Mouse (Mus musculus): ENCODE results near the gene Cactin. TPM values are rescaled to one million over a fixed set of nuclear protein-coding genes. Genes with fewer than 3 reads are reported as not detected.

The Cactin gene
- polyA plus RNA-seq, 1 experiment from 2014 or later, result 12.4 TPM

DNA sequence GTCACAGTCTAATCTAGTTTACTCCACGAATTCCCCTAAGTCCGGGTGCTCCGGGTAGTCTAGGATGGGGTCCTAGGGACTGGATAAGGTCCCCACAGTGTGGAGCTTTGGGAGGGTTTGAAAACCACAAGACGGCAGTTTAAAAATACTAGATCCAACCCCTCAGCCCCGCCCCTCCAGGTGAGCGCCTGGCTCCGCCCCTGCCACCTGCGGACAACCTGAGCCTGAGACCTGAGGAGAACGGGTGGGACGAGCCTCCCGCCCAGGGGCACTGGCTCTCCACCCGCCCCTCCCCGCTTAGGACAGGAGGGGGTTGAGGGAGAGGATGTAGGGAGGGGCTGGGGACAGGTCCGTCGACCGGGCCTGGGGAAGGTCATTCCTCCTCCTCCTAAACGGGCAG is 36.2 kb upstream of the Cactin start:
- Histone ChIP-seq H3K9ac (replicated peaks) (no peak overlapping the region), H3K36me3 (replicated peaks; ENCODE audit: insufficient read depth, low read length) (no peaks in the 10 kb centered on the region), H3K4me2 (ENCODE audit: low read depth, low read length) (peak overlapping the region; percentile 11; the same call in 1 of the 2 replicates), H3K4me1 (ENCODE audit: insufficient read depth) (peaks cover 13% of the 10 kb centered on the region), H3K27ac (ENCODE audit: low read depth) (no peak overlapping the region), H3K27me3 (ENCODE audit: insufficient read depth, low read length) (peaks cover 17% of the 10 kb centered on the region), H3K9me3 (ENCODE audit: low read length) (no peaks in the 10 kb centered on the region), H3K4me3 (ENCODE audit: low read depth, low read length) (peak overlapping the region; percentile 41; the same call in 1 of the 2 replicates)
- ATAC-seq, result no peak
- no peak for TF ChIP-seq CTCF (IDR thresholded peaks at IDR 0.05; ENCODE audit: low read depth)
- TF ChIP-seq EP300 (IDR thresholded peaks at IDR 0.05; ENCODE audit: low read depth), result no peak
- DNase-seq, result no peak
- WGBS (ENCODE audit: insufficient replicate concordance), result 21% methylated on average over 17 of the region's 17 CpGs

DNA sequence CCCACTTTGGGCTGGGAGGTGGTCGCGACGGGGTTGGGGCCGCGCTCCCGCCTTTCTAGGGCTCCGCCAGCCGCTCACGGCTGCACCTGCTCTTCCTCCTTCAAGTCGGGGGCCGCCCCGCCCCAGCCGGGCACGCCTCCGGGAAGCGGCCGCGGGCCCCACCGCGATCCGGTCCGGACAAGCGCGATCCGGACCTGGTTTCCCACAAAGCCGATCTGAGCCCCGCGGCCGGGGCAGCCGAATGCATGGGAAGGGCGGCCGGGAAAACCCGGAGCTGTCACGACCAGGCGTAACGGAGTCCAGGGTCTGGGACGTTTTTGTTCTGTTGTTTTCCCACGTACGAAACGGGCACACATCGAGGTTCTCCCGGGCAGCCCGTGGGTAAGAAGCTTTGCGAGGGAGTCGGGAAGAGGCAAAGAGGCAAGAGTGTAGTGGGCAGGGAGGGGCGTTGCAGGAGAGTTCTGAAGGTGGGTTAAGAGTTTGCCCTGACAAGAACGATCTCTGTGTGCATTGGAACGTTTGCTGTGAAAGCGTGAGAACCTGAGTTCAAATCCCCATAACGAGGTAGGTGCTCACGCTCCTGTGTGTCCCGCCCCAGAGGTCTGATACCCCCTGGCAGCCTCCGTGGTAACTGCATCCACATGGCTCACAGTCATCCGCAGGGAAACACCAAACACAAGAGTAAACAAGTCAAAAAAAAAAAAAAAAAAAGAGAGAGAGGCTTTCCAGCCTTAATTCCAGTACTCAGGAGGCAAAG is 35.0 kb upstream of the Cactin start:
- no peak for TF ChIP-seq CTCF (IDR thresholded peaks at IDR 0.05; ENCODE audit: low read depth)
- Histone ChIP-seq H3K4me2 (ENCODE audit: low read depth, low read length) (peak overlapping the region; percentile 79), H3K27ac (ENCODE audit: low read depth) (no peak overlapping the region)

DNA sequence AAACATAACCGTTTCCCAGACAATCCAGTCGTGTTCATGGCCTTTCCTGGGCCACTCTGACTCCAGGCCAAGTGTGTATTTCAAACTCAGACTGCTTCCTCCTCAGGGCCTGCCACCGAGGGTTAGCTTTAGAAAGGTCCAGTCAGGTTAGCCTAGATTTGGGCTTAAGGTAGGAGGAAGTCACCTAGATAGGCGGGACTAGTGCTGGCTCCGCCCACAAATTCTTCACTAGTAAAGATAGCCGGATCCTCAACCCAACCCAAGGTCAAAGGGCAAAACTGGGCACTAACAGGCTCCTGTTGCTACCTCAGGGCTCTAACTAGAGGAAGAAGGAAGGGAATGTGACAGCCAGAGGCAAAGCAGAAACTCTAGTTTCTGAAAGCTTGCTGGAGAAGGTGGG is 34.3 kb upstream of the Cactin start:
- Histone ChIP-seq H3K9ac (replicated peaks) (no peak overlapping the region), H3K27ac (ENCODE audit: low read depth) (no peak overlapping the region), H3K4me2 (ENCODE audit: low read depth, low read length) (peak overlapping the region; percentile 79), H3K27me3 (ENCODE audit: insufficient read depth, low read length) (peaks cover 17% of the 10 kb centered on the region), H3K9me3 (ENCODE audit: low read length) (no peaks in the 10 kb centered on the region), H3K4me1 (ENCODE audit: insufficient read depth) (peaks cover 25% of the 10 kb centered on the region), H3K4me3 (ENCODE audit: low read depth, low read length) (no peak overlapping the region), H3K36me3 (replicated peaks; ENCODE audit: insufficient read depth, low read length) (no peaks in the 10 kb centered on the region)
- 33% methylated on average over 6 of the region's 6 CpGs for WGBS (ENCODE audit: insufficient replicate concordance)
- DNase-seq (peak; percentile 55), ATAC-seq (no peak)
- TF ChIP-seq CTCF (IDR thresholded peaks at IDR 0.05; ENCODE audit: low read depth), result no peak
- no peak for TF ChIP-seq EP300 (IDR thresholded peaks at IDR 0.05; ENCODE audit: low read depth)

More for the DNA sequence above, 35.0 kb upstream of the Cactin start:
- DNase-seq (peak; percentile 92), ATAC-seq (peak; percentile 81)
- H3K36me3 ChIP-seq (replicated peaks; ENCODE audit: insufficient read depth, low read length), result no peaks in the 10 kb centered on the region
- H3K9me3 ChIP-seq (ENCODE audit: low read length), result no peaks in the 10 kb centered on the region
- H3K27me3 ChIP-seq (ENCODE audit: insufficient read depth, low read length), result peaks cover 17% of the 10 kb centered on the region
- 2% methylated on average over 45 of the region's 54 CpGs for WGBS (ENCODE audit: insufficient replicate concordance)
- peak overlapping the region; percentile 63 for H3K9ac ChIP-seq (replicated peaks)
- peaks cover 19% of the 10 kb centered on the region for H3K4me1 ChIP-seq (ENCODE audit: insufficient read depth)
- peak overlapping the region; percentile 41 for H3K4me3 ChIP-seq (ENCODE audit: low read depth, low read length)

DNA sequence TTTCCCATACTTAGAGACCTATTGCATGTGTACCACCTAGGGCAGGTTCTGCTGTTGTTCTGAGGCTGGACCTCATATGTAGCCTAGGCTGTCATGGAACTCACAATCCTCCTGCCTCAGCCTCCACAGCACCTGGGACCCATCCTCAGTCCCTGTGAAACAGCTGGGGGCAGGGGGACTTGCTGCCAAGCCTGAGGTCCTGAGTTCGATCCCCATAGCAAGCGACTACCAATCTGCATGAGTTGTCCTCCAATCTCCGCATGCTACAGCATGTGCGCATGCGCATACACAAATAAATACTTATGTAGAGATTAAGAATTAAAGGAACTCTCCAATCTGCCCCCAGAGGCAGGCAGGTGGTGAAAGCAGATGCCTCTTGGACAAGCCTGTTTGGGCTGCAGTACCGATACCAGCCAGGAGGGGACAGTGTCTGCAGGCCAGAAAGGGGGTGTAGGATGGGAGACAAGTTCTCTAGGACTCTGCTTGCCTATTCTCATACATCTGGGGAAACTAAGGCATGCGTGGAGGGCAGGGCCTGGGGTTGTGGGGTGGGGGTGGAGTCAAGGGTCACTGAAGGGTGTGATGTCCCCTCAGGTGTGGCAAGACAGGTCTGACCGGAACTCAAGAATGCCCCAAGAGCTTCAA is 33.3 kb upstream of the Cactin start:
- Histone ChIP-seq H3K4me3 (ENCODE audit: low read depth, low read length) (no peak overlapping the region), H3K4me2 (ENCODE audit: low read depth, low read length) (no peak overlapping the region), H3K27ac (ENCODE audit: low read depth) (no peak overlapping the region), H3K9ac (replicated peaks) (no peak overlapping the region), H3K36me3 (replicated peaks; ENCODE audit: insufficient read depth, low read length) (no peaks in the 10 kb centered on the region), H3K9me3 (ENCODE audit: low read length) (no peaks in the 10 kb centered on the region), H3K27me3 (ENCODE audit: insufficient read depth, low read length) (peaks cover 17% of the 10 kb centered on the region), H3K4me1 (ENCODE audit: insufficient read depth) (peaks cover 29% of the 10 kb centered on the region)
- TF ChIP-seq CTCF (IDR thresholded peaks at IDR 0.05; ENCODE audit: low read depth) (peak; percentile 97), EP300 (IDR thresholded peaks at IDR 0.05; ENCODE audit: low read depth) (no peak)
- DNase-seq (peak; percentile 85), ATAC-seq (no peak)
- WGBS (ENCODE audit: insufficient replicate concordance), result 66% methylated on average over 8 of the region's 8 CpGs

DNA sequence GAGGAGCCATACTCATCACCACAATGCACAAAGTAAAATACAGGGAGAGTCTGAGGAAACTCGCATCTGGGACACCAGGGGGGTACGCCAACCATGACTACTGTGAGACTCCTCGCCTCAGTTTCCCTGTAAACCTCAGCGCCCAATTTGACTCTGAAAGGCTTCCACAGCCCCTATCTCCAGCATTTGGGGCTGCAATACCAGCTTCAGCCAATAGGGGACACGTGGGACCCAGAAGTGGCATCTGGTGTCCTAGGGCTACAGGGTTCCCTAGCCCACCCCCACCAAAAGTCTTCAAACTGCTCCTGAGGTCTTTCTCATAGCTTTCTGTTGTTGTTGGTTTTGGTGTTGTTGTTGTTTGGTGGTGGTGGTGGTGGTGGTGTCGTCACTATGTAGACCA is 32.3 kb upstream of the Cactin start:
- Histone ChIP-seq H3K9ac (replicated peaks) (no peak overlapping the region), H3K9me3 (ENCODE audit: low read length) (no peaks in the 10 kb centered on the region), H3K36me3 (replicated peaks; ENCODE audit: insufficient read depth, low read length) (no peaks in the 10 kb centered on the region), H3K4me1 (ENCODE audit: insufficient read depth) (peaks cover 32% of the 10 kb centered on the region), H3K4me2 (ENCODE audit: low read depth, low read length) (no peak overlapping the region), H3K27ac (ENCODE audit: low read depth) (no peak overlapping the region), H3K27me3 (ENCODE audit: insufficient read depth, low read length) (peaks cover 13% of the 10 kb centered on the region), H3K4me3 (ENCODE audit: low read depth, low read length) (no peak overlapping the region)
- DNase-seq (peak; percentile 60), ATAC-seq (no peak)
- TF ChIP-seq EP300 (IDR thresholded peaks at IDR 0.05; ENCODE audit: low read depth) (no peak), CTCF (IDR thresholded peaks at IDR 0.05; ENCODE audit: low read depth) (peak; percentile 71)
- 37% methylated on average over 6 of the region's 6 CpGs for WGBS (ENCODE audit: insufficient replicate concordance)

DNA sequence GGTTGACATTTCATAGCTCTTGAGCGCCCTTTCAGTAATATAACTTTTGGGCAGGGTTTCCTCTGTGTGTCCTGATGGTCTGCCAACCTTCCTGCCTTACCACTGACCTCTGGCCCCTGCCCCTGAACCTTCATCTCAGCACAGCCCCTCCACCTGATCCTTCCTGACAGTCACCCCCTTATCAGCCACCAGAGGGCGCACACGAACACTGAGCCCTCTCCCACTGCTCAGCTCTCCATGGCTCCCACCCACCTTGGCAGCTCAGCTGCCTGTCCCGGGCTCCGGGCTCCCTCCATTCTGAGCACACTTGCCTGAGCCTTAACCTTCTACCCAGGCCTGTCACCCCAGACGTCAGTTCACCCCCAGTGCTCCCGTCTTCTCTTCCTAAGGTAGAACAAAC is 31.6 kb upstream of the Cactin start:
- Histone ChIP-seq H3K4me1 (ENCODE audit: insufficient read depth) (peaks cover 39% of the 10 kb centered on the region), H3K4me2 (ENCODE audit: low read depth, low read length) (peak overlapping the region; percentile 42; the same call in 1 of the 2 replicates), H3K4me3 (ENCODE audit: low read depth, low read length) (no peak overlapping the region), H3K9me3 (ENCODE audit: low read length) (no peaks in the 10 kb centered on the region), H3K36me3 (replicated peaks; ENCODE audit: insufficient read depth, low read length) (no peaks in the 10 kb centered on the region), H3K9ac (replicated peaks) (no peak overlapping the region), H3K27ac (ENCODE audit: low read depth) (no peak overlapping the region), H3K27me3 (ENCODE audit: insufficient read depth, low read length) (peaks cover 7% of the 10 kb centered on the region)
- peak; percentile 72 for DNase-seq
- WGBS (ENCODE audit: insufficient replicate concordance), result 4% methylated on average over 7 of the region's 7 CpGs
- no peak for ATAC-seq
- TF ChIP-seq CTCF (IDR thresholded peaks at IDR 0.05; ENCODE audit: low read depth), result peak; percentile 94
- TF ChIP-seq EP300 (IDR thresholded peaks at IDR 0.05; ENCODE audit: low read depth), result no peak
